Mouse (Mus musculus) ES-E14 (cell line): ENCODE results near the gene Fam107a.

Experiments
- HCFC1 ChIP-seq: IDR thresholded peaks from 2 replicates; pipeline ENCODE4 v1.6.1; 2012; ENCODE audit warnings: low read length, inconsistent platforms, borderline replicate concordance; ENCODE audit not compliant: insufficient read depth
- ZC3H11A ChIP-seq: IDR thresholded peaks from 2 replicates; pipeline ENCODE4 v1.6.1; 2012; ENCODE audit warnings: low read depth, mild to moderate bottlenecking, inconsistent platforms, low read length, borderline replicate concordance

DNA sequence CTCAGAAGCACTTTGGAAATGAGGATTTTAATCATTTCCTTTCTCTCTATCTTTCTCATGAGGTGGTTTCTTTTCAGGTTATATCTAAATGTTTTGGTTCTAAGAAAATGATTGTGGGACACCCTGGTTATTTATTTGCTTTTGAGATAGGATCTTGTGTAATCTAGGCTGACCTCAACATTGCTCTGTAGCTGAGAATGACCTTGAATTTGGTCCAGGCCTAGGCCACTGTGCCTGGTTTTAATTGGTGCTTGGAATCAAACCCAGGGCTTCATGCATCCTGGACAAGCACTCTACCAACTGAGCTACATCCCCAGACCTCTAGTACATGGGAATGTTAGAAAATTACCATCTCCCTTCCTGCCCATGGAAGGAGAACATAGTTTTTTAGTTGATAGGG, 13.7 kb downstream of the Fam107a start:
- TF ChIP-seq ZC3H11A = no peak
- TF ChIP-seq HCFC1 = no peak
